Mouse (Mus musculus): ENCODE measurements around the gene Arpc5l.

DNA sequence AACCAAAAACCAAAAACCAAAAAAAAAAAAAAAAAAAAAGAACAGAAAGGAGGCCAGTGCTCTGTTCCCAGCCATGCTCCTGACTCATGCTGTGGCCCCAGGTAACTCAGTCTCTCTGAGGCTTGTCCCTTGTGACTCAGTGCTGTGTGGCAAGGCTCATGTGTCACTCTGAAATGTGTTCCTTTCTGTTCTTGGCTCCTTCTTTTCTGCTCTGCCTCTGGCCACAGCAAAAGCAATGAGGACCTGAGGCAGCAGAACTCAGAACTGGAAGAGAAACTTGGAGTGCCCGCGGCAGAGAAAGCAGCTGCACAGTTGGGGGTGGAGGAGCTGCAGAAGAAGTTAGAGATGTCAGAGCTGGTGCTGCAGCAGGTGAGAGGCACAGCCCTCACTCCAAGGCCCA lies 31.0 kb upstream of the Arpc5l start:
- TF ChIP-seq CTCF (IDR thresholded peaks at IDR 0.05; ENCODE audit: extremely low read depth, insufficient read depth, low read length) (no peak), POLR2A (IDR thresholded peaks at IDR 0.05; ENCODE audit: extremely low read depth, insufficient read depth, low read length) (no peak)
